Mouse (Mus musculus) midbrain, embryonic 16.5 days (tissue): ENCODE results near the gene Atp6v1e1. TPM values are rescaled to one million over a fixed set of nuclear protein-coding genes. Genes with fewer than 3 reads are reported as not detected.
"Not testable (repeated sequence)": the region's sequence is repeated elsewhere in the genome, so short reads cannot be mapped to it uniquely, and the experiment has no call there.

ENCODE experiments used
- ATAC-seq: fragments of 200-750 bp; cut with Nextera tagmentation; 2 replicates; pipeline ENCODE4 v1.8.0; 2017; ENCODE audit warnings: moderate TSS enrichment
- H3K27ac ChIP-seq: fragments of 300-500 bp; sonication (generic); 2 replicates; pipeline ENCODE4 v1.5.1; 2014; ENCODE audit warnings: mild to moderate bottlenecking, low read length, mixed read lengths
- H3K27me3 ChIP-seq: fragments of 300-500 bp; sonication (generic); 2 replicates; pipeline ENCODE4 v1.6.1; 2014; ENCODE audit warnings: low read depth, low read length, mixed read lengths; ENCODE audit not compliant: control insufficient read depth, insufficient read depth
- H3K36me3 ChIP-seq: fragments of 300-500 bp; sonication (generic); 2 replicates; pipeline ENCODE4 v1.6.1; 2014; ENCODE audit warnings: mild to moderate bottlenecking, low read length, moderate library complexity, mixed read lengths; ENCODE audit not compliant: control insufficient read depth, insufficient read depth
- H3K4me1 ChIP-seq: fragments of 300-500 bp; sonication (generic); 2 replicates; pipeline ENCODE4 v1.6.1; 2014; ENCODE audit warnings: mild to moderate bottlenecking, low read length, mixed read lengths; ENCODE audit not compliant: control insufficient read depth, insufficient read depth
- H3K4me2 ChIP-seq: fragments of 300-500 bp; sonication (generic); 2 replicates; pipeline ENCODE4 v1.6.1; 2014; ENCODE audit warnings: mild to moderate bottlenecking, low read length, mixed read lengths
- H3K4me3 ChIP-seq: fragments of 300-500 bp; sonication (generic); 2 replicates; pipeline ENCODE4 v1.5.1; 2014; ENCODE audit warnings: low read depth, mild to moderate bottlenecking, low read length, moderate library complexity, mixed read lengths
- H3K9ac ChIP-seq: fragments of 300-500 bp; sonication (generic); 2 replicates; pipeline ENCODE4 v1.6.1; 2014; ENCODE audit warnings: low read depth, low read length, mixed read lengths
- H3K9me3 ChIP-seq: fragments of 300-500 bp; sonication (generic); replicated peaks from 2 replicates; pipeline ENCODE4 v1.6.1; 2014; ENCODE audit warnings: mild to moderate bottlenecking, low read length, mixed read lengths; ENCODE audit not compliant: control insufficient read depth, poor library complexity, severe bottlenecking
- WGBS: fragments of 180-500 bp; shearing (Covaris S2); extraction: QIAGEN DNeasy Blood & Tissue Kit; methylation state at CpG from one replicate; pipeline ENCODE4 v1.1.7; 2014; 5-methylcytosine and 5-hydroxymethylcytosine counted together
- polyA plus RNA-seq: library from polyadenylated mRNA; unstranded; fragments of >200 nt; fragmentation: Nextera tagmentation; extraction: Ambion mirVana; gene quantifications from 2 replicates; pipeline ENCODE4 v1.2.1, GENCODE M21; 2015

Atp6v1e1 gene
- polyA plus RNA-seq, 1 experiment from 2014 or later = 296 TPM

DNA sequence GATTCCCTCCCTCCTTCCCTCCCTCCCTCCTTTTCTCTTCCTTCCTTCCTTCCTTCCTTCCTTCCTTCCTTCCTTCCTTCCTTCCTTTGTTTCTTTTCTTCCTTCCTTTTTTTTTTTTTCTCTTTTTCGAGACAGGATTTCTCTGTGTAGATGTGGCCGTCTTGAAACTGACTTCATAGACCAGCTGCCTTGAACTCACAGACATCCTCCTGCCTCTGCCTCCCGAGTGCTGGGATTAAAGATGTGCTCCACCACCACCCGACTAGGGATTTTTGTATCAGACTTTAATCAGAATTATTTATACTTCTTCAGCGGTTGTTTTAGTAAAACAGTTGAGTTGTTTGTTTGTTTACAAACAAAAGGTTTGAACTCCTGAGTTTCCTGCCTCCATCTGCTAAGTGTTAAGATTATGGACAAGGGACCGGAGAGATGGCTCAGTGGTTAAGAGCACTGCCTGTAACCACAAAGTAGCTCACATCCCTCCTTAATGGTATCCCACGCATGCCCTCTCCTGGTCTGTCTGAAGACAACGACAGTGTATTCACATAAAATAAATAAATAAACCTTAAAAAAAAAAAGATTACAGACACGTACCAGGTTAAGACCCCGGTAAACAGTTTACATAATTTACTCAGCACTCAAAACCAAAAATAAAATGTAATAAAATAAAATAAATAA is 483 bp upstream of the Atp6v1e1 start:
- WGBS = 64% methylated on average over 10 of the region's 10 CpGs
- Histone ChIP-seq H3K27ac (peak overlapping the region; percentile 58), H3K36me3 (peaks cover 5% of the 10 kb centered on the region), H3K27me3 (no peaks in the 10 kb centered on the region), H3K4me1 (peaks cover 24% of the 10 kb centered on the region), H3K4me2 (peak overlapping the region; percentile 49), H3K4me3 (peak overlapping the region; percentile 96), H3K9me3 (no peaks in the 10 kb centered on the region), H3K9ac (no peak overlapping the region)
- ATAC-seq = peak; percentile 44; the same call in 1 of the 2 replicates

DNA sequence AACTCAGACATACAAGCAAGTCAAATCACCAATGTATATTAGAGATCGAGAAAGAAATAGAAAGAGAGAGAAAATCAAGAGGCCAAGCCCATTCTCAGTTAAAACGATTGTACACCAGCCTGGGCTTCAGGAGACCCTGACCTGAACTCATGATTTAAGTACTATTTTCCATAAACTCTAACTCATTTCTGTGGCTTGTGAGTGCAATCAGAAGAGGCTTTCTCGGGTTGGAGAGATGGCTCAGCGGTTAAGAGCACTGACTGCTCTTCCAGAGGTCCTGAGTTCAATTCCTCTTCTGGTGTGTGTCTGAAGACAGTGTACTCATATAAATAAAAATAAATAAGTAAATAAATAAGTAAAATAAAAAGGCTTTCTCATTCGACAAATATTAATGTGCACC is 878 bp downstream of the Atp6v1e1 start:
- 56% methylated on average over 5 of the region's 5 CpGs for whole genome bisulfite sequencing
- no peak for ATAC-seq

DNA sequence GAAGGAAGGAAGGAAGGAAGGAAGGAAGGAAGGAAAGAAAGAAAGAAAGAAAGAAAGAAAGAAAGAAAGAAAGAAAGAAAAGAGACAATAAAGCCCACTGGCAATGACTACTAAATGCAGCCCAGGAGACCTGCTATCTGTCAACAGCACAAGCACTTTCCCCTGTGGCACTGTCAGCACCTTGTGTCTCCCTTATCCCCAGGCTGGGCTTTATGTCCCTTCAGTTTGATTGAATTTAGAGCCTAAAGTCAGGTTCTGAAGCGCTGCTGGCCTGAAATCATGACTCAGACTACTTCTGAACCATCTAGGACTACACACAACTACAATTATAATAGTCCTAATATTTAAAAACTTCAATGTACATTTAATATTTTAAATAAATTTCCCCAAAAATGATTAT is 1.7 kb downstream of the Atp6v1e1 start:
- H3K4me1 ChIP-seq = peaks cover 24% of the 10 kb centered on the region
- no peak overlapping the region for H3K27ac ChIP-seq
- WGBS = 96% methylated on average over 1 of the region's 1 CpGs
- no peaks in the 10 kb centered on the region for H3K9me3 ChIP-seq
- H3K36me3 ChIP-seq = peaks cover 13% of the 10 kb centered on the region
- H3K4me3 ChIP-seq = no peak overlapping the region
- no peaks in the 10 kb centered on the region for H3K27me3 ChIP-seq
- H3K9ac ChIP-seq = no peak overlapping the region
- ATAC-seq = no peak
- H3K4me2 ChIP-seq = no peak overlapping the region

More for the DNA sequence above, 878 bp downstream of the Atp6v1e1 start:
- peak overlapping the region; percentile 86; the same call in 1 of the 2 replicates for H3K9ac ChIP-seq
- H3K4me1 ChIP-seq = peaks cover 24% of the 10 kb centered on the region
- no peak overlapping the region for H3K27ac ChIP-seq
- H3K4me3 ChIP-seq = peak overlapping the region; percentile 96
- peaks cover 13% of the 10 kb centered on the region for H3K36me3 ChIP-seq
- H3K9me3 ChIP-seq = no peaks in the 10 kb centered on the region
- no peaks in the 10 kb centered on the region for H3K27me3 ChIP-seq
- peak overlapping the region; percentile 74 for H3K4me2 ChIP-seq

DNA sequence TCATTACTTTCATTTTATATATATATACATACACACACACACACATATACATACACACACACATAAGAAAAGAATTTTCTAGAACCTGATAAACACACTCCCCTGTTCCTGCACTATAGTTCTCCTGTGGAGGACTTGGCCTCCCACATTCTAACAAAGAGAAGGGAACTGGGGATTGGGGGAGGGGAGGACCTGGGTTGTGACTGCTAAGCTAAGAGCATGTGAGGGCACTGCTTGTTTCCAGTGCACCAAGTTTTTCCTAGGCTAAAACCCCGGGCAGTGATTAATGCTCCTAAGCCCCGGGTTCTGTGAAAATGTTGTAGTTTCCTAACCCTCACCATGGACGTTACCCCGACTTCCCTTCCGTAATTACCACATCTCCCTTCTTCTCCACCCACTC is 2.4 kb downstream of the Atp6v1e1 start:
- Histone ChIP-seq H3K9me3 (no peaks in the 10 kb centered on the region), H3K4me3 (no peak overlapping the region), H3K27ac (no peak overlapping the region), H3K36me3 (peaks cover 13% of the 10 kb centered on the region), H3K27me3 (no peaks in the 10 kb centered on the region), H3K9ac (no peak overlapping the region), H3K4me1 (peaks cover 24% of the 10 kb centered on the region), H3K4me2 (no peak overlapping the region)
- WGBS = over 99% methylated on average over 5 of the region's 5 CpGs
- no peak for ATAC-seq

DNA sequence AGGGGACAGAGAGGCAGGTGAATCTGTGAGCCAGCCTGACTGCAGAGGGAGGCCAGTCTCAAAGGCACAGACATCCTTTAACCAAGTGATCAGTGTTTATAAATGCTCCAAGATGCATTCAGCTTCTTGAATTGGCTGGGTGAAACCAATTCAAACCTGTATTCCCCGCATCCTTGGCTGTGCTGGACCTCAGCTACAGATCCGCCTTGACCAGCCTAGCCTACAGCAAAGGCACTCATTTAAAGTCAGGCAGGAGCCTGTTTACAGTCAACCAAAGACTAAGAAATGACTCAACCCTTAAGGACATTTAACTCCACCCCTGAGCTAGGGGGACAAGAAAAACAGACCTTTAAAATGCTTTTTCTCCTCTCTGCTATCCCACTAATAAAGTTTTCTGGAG is 3.3 kb downstream of the Atp6v1e1 start:
- no peak for ATAC-seq
- no peaks in the 10 kb centered on the region for H3K27me3 ChIP-seq
- no peak overlapping the region for H3K4me2 ChIP-seq
- WGBS = 93% methylated on average over 2 of the region's 2 CpGs
- no peak overlapping the region for H3K27ac ChIP-seq
- no peaks in the 10 kb centered on the region for H3K9me3 ChIP-seq
- H3K4me3 ChIP-seq = no peak overlapping the region
- H3K36me3 ChIP-seq = peaks cover 13% of the 10 kb centered on the region
- H3K9ac ChIP-seq = no peak overlapping the region
- peaks cover 24% of the 10 kb centered on the region for H3K4me1 ChIP-seq

DNA sequence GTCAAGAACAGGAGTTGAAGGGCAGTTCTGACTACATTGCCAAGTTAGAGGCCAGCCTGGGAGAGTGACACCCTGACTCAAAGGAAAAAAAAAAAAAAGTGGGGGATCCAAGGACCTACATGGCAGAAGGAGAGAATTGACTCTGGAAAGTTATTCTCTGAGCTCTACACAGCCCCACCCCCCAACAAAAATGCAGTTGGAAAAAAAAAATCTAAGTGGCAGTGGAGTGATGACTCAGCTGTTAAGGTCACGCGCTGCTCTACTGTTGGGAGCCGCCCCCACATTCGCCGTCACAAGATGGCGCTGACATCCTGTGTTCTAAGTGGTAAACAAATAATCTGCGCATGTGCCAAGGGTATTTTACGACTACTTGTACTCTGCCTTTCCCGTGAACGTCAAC is 10.6 kb downstream of the Atp6v1e1 start:
- ATAC-seq, H3K9me3 ChIP-seq, H3K4me2 ChIP-seq, H3K4me1 ChIP-seq, H3K27ac ChIP-seq, H3K27me3 ChIP-seq, H3K9ac ChIP-seq, H3K4me3 ChIP-seq: not testable (repeated sequence)
- peaks cover 17% of the 10 kb centered on the region for H3K36me3 ChIP-seq
- WGBS = 98% methylated on average over 6 of the region's 10 CpGs

DNA sequence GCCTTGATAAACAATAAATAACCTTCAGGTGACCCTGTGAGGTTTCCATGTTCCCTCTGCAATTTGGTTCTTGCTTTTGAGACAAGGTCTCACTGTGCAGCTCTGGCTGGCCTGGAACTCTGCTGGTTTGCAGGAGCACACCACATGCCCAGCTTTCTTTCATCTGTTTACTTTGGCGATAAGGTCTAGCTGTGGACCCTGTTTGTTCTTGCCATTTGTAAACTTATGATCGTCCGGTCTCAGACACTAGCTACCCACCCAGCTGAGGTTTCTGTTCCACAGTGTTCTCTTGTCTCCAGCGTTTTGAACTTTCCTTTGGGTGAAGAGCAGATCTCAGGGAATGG is 14.9 kb downstream of the Atp6v1e1 start:
- H3K4me2 ChIP-seq = no peak overlapping the region
- no peaks in the 10 kb centered on the region for H3K27me3 ChIP-seq
- ATAC-seq = no peak
- no peaks in the 10 kb centered on the region for H3K9me3 ChIP-seq
- no peaks in the 10 kb centered on the region for H3K4me1 ChIP-seq
- no peak overlapping the region for H3K9ac ChIP-seq
- H3K36me3 ChIP-seq = peaks cover 48% of the 10 kb centered on the region
- H3K27ac ChIP-seq = no peak overlapping the region
- 95% methylated on average over 4 of the region's 4 CpGs for WGBS
- H3K4me3 ChIP-seq = no peak overlapping the region

DNA sequence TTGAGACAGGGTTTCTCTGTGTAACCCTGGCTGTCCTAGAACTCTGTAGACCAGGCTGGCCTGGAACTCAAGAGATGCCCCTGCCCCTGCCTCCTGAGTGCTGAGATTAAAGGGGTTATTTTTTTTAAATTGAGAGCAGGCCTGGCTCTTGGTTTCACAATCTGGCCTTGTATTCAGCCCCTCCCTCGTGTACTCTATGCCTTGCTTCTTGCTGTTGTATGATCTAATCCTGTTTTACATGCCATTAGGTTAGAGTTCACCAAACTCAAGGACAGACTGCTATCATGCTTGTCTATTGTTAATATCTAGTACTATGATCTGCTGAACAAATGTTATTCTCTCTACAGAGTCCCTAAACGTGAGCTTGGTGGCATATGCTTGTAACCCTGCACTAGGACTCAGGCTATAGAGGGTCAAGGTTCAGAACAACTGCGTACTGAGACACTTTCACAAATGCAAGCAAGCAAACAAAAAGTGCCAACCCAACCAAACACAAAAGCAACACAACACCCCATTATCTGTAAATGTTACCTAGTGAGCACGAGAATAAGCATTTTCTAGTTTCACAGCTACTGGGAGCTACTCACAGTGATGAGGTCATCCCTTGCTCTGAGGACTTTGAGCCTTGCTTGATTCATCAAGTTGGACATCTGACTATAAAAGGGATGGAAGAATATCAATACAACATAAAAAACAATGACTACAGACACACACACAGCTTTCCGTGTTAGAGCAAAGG is 15.4 kb downstream of the Atp6v1e1 start:
- H3K27me3 ChIP-seq = no peaks in the 10 kb centered on the region
- no peak overlapping the region for H3K4me3 ChIP-seq
- peaks cover 52% of the 10 kb centered on the region for H3K36me3 ChIP-seq
- H3K4me1 ChIP-seq = no peaks in the 10 kb centered on the region
- no peak overlapping the region for H3K4me2 ChIP-seq
- no peak for ATAC-seq
- 87% methylated on average over 5 of the region's 5 CpGs for WGBS
- no peak overlapping the region for H3K27ac ChIP-seq
- H3K9me3 ChIP-seq = no peaks in the 10 kb centered on the region
- H3K9ac ChIP-seq = no peak overlapping the region

DNA sequence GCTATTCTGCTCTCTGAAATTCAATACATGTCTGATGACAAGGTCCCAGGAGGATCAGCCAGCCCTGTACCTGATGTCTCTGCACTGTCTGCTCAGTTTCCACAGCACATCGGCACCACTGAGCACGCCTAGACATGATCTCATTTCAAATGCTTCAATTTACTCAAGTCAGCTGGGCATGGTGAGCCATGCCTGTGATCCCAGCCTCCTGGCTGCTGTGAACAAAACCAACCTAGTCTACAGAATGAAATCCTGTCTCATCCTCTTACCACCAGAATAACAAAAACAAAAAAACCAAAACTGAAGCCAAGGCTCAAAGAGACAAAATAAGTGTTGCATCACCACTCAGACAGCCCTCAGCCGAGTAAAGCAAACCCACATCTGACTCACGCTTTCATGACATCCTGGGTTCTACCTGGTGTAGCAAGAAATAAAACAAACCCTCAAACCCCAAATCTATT is 23.0 kb downstream of the Atp6v1e1 start:
- no peaks in the 10 kb centered on the region for H3K27me3 ChIP-seq
- H3K4me2 ChIP-seq = no peak overlapping the region
- H3K4me1 ChIP-seq = no peaks in the 10 kb centered on the region
- no peaks in the 10 kb centered on the region for H3K9me3 ChIP-seq
- no peak overlapping the region for H3K27ac ChIP-seq
- H3K36me3 ChIP-seq = peaks cover 58% of the 10 kb centered on the region
- ATAC-seq = no peak
- no peak overlapping the region for H3K9ac ChIP-seq
- H3K4me3 ChIP-seq = no peak overlapping the region
- WGBS = 88% methylated on average over 4 of the region's 4 CpGs
